Mouse (Mus musculus) right cerebral cortex, postnatal 10 days (tissue): Measurements from ENCODE around the gene Zfp362.

Experiments
- DNase-seq, 2 experiments: peaks; one replicate each; pipeline ENCODE4 v3.0.0; 2021; ENCODE audit warnings: low spot score in 2 of 2

Gene Zfp362

DNA sequence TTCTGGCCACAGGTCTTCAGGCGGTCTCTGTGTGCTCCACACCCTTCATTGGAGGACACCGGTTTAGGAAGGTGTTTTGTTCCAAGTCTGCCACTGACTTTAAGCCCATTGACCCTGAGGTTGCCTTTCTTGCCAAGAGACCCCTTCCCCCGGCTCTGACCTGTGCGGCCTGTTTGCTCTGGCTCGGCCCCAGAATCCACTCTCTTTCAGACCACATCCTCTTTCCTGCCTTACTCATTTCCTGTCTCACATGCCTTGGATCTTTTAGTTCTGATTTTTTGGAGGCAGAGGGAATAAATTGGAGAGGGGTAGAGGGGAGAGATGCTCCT is 76.2 kb downstream of the Zfp362 start:
- DNase-seq = no peak

DNA sequence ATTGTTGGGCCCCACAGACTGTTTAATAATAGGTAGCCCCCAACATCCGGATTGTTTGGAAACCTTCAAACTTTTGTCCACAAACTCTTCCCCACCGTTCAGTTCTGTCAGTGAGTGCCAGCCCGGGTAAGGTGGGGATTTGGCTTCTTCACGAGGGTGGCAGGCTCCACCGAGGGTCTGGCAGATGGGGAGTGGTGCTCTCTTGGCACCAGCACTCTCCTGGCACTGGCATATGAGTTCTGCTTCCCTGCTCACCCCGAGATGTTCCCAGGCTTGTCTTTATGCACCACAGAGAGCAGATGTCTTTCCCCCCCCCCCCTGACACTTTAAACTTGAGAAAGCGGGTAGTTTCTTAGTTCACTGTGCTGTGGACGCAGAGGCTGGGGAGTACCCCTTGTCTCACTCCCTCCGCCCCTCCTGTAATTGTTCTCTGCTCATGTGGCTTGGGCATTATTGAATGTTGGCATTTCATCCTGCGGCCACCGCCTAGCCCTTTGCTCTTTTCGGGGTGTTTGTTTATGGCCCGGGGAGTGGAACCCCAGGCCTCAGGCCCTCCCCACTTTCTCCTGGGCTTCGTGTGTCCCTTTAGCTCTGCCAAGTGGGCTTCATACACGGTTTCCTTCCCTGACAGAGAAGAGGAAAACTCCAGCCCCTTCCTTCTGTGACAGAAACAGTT is 76.7 kb downstream of the Zfp362 start:
- DNase-seq = peak; percentile 65 to 68

DNA sequence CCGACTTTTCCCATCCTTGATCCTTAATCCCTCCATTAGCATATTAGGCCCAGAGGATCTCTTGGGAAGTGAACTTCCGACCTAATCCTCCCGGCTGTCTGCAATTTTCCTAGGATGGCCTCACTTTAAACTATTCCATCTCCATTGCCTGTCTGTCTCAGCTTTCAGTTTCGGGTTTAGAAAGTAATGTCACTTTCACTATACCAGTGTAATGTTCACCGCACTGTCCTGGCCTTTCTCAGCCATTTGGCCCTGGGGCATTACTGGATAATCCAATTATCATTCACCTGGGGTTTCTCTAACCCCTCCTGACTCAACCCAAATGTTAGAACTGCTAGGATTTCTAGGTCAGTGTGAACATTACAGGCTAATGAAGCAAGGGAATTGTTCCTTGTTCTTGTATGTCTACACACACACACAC is 77.4 kb downstream of the Zfp362 start:
- DNase-seq = no peak

DNA sequence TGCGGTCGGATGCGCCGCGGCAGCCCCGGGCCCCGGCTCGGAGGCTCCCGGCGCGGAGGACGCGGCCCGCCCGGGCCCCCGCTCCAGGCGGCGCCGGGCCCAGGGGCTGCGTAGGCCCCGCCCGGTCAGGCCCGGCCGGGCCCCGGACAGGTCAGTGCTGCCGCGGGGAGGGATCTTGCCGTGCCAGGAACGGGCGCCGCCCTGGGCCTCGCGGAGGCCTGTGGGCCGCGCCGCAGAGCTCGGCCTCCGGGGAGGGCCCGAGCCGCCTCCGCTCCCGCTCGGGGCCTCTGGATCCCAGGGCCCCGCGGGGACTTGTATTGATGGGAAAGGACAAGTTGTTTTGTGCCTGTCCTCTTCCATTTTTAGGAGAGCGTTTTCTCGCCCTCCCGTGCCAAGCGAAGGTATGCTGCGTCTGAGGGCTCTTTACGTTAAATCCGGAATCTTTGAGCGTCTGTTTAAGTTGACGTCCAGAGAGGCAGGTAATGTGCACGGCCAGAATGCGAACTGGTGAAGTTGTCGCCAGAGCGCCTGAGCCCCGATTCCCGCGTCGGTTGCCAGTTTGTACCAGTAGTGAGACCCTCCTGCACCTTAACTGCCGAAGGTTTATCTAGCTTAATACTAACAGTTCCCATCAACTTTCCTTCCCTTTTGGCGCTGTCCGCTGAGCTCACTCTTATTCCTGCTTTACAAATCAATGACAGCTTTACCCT is 78.0 kb downstream of the Zfp362 start:
- no peak for DNase-seq

DNA sequence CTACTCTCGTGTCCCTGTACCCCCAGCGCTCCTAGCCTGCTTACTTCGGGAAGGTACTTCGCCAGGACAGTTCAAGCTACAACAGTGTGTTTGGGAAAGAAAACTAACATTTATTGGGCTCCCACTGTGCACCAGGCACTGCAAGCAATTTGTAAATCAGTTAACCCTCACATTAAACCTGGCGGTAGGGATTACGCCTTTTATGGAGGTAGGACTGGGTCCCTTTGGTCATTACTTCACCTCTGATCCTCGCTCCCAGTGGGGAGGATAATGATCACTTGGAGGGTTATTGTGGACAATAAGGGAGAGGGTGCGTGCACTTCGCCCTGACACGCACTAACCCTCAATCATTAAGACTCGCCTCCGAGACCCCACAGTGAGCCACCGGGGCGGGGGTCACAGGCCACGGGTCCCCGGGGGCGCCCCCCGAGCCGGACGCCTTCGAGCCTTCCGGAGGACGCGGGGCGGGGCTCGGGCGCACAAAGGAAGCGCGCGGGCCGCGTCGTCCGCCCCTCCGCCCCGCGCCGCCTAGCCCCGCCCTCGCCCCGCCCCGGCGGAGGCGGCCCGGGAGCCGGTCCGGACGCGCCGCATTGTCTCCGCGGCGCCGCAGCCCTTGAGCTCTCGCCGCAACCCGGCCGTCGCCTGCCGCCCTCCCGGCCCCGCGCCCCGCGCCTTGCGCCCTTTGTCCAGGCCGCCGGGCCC is 78.7 kb downstream of the Zfp362 start:
- peak; percentile 85 for DNase-seq

- DNase-seq = peak in 1 of 2 experiments; percentile 66
Observed at GRCm38 (mm10) chr4:128724059-128724458, 81.8 kb downstream of the Zfp362 start.

- no peak for DNase-seq
Observed at GRCm38 (mm10) chr4:128723431-128723830, 82.4 kb downstream of the Zfp362 start.
